Mouse (Mus musculus): ENCODE data around the gene Ackr3.

Ackr3 gene

GRCm38 (mm10) chr1:90228323-90228697 is 24.5 kb downstream of the Ackr3 start:
- DNase-seq (ENCODE audit: low read depth), result peak; percentile 53

GRCm38 (mm10) chr1:90230611-90231010 is 26.8 kb downstream of the Ackr3 start:
- no peak for DNase-seq (ENCODE audit: low read depth)

DNA sequence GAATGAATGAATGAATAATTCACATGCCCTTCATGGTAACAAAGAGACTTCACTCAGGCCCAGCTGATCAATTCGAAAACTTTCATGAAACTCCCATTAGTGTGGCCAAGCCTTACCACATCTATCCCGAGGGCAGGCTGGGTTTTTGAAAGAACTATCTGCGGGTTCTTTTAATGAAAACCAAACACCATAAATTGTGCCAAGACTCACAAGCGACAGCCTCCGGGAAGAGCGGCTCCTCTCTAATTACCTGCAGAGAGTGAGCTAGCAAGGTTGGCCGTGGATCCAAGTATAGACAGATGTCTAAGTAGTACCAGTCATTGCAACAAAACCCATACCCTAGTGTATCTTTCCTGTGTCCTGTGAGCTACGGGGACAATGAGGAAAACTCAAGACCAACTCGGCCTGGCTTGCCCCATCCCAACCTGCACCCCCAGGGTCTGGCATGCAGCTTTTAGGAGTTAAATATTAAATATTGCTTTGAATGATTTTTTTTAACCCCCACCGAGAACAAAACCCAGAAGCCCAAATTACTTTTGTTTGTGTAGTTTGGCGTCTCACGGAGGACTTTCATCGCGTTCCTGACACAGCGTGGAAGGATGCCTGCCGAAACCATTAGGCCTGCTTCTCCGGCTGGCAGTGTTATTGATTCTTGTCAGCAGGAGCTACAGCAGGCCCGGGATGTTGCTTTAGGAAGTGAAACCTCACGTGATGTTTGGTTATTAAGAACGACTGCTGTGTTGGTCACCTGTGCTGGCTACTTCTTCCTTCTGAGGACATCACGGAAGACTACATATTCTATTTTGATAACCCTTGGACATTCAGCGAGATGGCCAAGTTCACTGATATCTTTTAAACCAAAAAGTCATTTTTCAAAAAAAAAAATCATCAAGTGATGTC is 28.1 kb downstream of the Ackr3 start:
- no peak for DNase-seq (ENCODE audit: low read depth)

- no peak for DNase-seq (ENCODE audit: low read depth)
These were observed 28.7 kb downstream of the Ackr3 start for GRCm38 (mm10) chr1:90232491-90232885.

GRCm38 (mm10) chr1:90234620-90235054 is 30.9 kb downstream of the Ackr3 start:
- DNase-seq (ENCODE audit: low read depth), result peak; percentile 59

DNA sequence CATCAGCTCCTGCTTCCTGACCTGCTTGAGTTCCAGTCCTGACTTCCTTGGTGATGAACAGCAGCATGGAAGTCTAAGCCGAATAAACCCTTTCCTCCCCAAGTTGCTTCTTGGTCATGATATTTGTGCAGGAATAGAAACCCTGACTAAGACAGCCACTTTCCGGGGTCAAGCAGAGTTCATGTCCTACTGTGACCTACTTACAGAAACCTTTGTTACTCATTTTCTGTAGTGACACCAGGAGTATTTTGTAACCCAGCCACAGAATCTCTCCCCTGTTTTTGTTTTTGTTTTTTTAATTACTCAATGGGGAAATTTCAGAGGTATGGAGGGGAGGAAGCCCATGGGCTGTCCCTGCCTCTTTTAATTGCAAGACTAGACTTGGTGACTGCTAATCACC is 32.9 kb downstream of the Ackr3 start:
- DNase-seq (ENCODE audit: low read depth), result no peak

DNA sequence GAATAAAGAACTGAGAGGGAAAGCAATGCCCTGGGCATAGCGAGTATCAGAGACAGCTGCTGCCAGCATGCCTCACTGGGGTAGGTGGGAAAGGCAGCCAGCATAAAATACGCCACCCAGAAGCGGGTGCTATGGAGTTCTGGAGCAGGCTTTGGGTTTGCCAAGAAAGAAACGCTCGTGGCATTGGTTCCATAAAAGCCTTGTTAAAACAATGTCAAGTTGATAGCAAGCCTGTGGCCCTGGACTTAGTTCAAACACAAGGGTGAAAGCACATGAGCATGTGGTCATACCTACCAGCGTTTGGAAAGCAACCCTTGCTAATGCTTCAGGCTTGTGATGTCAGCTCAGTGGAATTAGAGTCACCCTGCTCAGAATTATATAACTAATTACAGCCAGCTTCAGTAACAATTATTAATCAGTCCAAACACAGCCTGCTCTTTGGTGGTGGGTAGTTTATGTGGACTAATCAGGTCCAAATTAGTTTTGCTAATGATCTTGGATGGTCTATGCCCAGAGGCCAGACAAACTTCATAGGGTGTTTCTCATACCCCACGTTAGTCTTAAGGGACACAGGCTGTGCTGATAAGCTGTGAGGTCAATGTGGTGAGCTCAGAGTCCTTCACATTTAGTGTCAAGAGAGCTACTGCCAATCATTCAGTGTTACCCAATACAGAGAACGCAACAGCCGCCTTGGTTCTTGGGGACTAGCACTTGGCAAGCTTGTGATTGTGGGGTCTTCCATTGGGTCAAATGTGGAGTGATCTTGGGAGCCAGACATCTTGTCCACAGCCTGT is 34.5 kb downstream of the Ackr3 start:
- DNase-seq (ENCODE audit: low read depth), result no peak

- no peak for DNase-seq (ENCODE audit: low read depth)
These were observed 35.8 kb downstream of the Ackr3 start for GRCm38 (mm10) chr1:90239336-90240225.

DNA sequence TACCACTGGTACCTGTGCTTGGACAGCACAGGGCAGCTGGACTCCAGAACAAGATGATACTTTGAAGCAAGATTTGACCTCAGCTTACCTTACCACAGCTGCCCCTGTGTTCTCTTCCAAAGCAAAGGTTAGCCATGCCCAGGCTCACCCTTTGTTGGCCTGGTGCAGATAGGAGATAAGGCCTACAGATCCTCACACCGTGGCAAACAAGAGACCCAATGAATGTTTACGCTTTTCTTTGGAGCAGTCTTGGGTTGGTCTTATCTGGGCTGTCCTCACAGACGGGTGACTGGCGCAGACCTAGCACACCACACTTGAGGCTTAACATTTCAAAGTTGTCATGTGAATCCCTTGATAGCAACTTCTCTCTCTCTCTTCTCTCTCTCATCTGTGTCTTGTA is 36.5 kb downstream of the Ackr3 start:
- no peak for DNase-seq (ENCODE audit: low read depth)

GRCm38 (mm10) chr1:90242444-90242989 is 38.7 kb downstream of the Ackr3 start:
- DNase-seq (ENCODE audit: low read depth), result no peak

DNA sequence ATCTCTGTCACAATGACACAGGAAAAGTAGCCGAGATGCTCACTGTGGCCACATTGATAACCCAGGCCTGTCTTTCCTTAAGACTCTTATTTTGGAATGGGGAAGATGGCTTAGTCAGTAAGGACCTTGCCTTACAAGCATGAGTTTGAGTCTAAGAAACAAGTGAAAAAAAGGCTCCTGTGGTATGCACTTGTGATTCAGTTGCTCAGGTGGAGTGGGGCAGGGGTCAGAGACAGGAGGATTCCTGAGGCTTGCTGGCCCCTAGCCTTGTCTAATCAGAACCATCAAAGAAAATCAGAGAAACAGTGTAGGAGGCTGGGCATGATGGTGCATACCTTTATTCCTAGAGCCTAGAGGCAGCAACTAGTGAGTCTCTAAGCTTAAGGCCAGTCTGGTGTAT is 40.8 kb downstream of the Ackr3 start:
- DNase-seq (ENCODE audit: low read depth), result no peak

- peak; percentile 22 for DNase-seq (ENCODE audit: low read depth)
These were observed 41.8 kb downstream of the Ackr3 start for GRCm38 (mm10) chr1:90245533-90245932.

DNA sequence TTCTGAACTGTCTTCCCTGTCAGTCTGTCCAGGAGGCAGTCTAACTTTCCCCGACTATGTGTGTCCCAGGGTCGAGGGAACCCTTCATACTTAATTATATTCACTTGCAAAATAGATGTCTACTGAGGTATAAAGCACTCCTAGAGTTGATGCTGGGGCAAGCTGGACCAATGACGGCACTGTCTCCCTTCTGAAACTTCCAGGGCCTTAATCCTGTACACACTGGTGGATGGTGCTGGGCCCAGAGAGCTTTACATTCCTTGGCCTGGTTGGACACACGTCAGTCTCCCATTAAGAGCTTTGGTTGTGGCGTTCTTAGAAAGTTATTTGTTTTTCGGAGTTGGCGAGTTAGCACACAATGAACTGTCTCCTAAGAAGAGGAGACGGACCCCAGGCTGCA is 42.3 kb downstream of the Ackr3 start:
- DNase-seq (ENCODE audit: low read depth), result no peak

DNA sequence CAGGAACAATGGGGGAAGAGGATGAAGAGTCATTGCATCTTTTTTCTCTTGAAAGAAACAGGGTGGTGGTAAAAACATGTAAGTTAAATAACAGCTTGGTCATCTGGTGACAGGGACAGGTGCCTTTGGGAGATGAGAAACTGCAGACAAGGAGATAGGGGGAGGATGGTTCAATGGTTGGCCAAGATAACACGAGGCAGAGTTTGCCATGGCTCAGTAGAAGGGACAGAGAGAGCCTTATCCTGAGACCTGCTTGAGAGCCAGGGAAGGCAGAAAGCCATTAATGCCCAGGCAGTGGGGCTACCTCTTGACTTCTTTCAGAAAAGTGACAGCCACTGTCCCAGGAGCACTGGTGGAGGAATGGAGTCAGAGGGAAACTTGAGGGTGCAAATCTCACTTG is 43.0 kb downstream of the Ackr3 start:
- DNase-seq (ENCODE audit: low read depth), result no peak

DNA sequence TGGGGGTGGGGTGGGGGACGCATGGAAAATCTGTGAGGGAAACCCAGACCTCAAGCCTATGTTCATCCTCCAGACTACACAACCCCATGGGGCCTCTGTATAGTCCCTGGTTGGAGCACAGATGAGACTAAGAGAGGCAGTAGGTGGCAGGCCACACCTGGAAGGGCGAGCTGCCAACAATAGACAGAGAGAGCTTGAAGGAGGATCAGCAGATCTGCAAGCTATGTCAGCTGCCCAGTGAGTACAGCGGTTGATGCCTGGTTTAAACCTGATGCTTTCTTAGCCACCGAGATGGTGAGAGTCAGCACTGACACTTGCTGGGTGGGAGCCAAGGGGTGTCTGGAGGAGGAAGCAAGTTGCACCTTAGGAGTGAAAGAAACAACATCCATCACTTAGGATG is 43.5 kb downstream of the Ackr3 start:
- DNase-seq (ENCODE audit: low read depth), result no peak

DNA sequence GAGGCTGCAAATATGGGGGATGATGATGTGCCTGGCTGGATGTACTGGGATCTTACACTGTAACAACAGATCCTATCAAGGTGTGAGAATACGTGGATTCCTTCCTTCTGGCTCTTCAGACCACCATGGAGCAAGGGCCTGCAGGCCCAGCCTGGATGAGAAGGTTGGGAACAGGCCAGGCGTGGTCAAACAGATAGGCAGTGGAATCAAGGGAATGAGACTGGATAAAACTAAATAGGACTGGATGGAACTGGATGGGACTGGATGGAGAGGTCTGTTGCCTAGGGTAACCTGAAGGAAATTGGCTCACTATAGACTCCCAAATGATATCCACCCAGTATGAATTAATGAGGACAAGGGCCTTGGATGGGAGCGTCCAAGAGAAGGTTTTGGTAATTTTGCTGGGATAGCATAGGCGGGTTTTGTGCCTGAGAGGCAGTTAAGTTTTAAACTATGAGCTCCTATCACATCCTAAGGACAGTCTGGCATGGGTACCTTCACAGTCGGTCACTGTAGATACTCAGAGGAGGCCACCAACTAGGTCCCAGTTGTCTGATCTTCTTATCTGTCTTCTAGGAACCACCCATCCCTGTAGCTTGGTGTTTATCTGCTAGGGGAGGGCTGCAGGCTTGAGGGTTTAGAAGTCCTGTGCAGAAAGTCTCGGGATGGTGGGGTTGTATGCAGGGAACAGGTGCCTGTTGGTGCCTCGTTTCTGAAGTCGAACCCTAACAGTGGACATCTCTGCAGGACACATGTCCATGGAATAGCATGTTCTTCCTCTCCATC is 44.2 kb downstream of the Ackr3 start:
- DNase-seq (ENCODE audit: low read depth), result no peak

DNA sequence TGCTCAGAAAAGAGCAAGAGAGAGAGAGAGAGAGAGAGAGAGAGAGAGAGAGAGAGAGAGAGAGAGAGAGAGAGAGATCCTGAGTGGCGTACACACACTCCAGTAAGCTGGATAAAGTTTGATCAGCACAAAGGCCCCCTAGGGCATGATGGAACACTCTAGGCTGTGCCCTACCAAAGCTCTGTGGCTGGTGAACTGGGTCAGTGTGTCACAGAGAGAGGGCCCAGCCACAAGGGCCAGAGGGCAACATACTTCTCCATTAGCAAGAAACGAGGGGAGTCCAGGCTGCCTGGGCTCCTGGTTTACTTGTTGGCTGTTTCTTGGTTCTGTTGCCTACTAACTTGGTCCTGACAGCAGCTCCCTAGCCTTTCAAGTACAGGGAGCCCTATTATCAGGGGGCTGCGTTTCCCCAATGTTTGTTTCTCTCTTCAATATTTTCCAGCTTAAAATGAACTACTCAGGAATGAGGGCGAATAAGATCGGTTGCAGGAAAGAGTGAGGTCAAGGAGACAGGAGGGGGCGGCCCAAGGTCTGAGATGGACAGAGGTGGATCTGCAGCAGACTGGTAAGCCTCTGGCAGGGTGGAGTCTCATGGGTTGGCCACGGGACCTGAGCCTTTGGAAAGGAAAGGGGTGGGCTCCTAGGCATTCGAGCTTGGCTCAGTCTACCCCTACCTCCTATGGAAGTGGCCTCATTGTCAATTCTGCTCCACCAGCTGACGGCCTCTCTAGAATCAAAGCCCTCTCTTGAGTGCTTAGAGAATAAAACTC is 45.4 kb downstream of the Ackr3 start:
- DNase-seq (ENCODE audit: low read depth), result no peak

- DNase-seq (ENCODE audit: low read depth), result no peak
These were observed 46.6 kb downstream of the Ackr3 start for GRCm38 (mm10) chr1:90250419-90250818.

DNA sequence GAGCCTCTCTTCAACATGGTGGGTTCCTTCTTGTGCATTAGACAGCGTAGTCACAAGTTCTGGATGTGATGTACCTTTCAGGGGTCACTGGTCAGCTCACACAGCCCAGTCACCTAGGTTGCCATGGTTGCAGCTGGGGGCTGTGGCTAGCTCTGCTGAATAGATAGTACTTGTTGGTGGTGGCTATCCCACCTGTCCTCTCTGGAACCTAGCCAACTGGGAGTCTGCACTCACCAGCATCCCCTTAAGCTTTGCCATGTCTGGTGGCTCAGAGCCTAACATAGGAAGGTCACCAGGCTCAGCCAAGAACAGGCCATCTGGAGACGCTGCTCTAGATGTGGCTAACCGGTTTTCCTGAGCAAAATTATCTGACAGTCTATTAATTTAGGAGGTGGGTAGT is 47.4 kb downstream of the Ackr3 start:
- no peak for DNase-seq (ENCODE audit: low read depth)

GRCm38 (mm10) chr1:90253465-90253864 is 49.7 kb downstream of the Ackr3 start:
- no peak for DNase-seq (ENCODE audit: low read depth)
